Comparison of ENCODE assay signal across 13 mouse cellular contexts in the genomic region with DNA sequence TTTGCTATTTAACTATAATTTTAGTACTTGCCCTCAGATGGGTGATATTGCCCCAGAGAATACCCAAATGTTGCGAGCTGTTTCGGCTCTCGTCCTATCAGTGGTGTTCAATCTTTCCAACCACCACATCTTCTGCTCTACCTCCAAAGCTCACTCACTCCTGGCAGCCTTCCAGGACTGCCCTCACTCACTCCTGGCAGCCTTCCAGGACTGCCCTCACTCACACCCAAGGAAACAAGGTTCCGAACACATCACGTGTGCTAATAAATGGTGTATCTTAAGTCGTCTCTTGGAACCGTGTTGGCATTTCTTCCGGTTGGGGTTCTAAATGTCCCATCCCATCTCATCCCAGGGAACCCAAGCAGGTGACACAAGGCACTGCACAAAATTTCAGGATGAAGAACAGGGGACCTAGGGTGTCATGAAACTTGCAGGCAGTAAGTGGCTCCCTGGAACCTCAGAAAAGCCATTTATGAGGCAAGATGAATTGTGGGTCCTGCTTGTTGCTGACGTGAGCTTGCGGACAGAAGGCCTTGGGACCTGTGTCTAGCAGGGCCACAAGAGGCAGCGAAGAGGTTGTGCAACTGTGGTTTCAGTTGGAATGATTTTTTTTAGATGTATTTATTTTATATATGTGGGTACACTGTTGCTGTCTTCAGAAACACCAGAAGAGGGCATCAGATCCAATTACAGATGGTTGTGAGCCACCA. TPM values are rescaled to one million over a fixed set of nuclear protein-coding genes. Genes with fewer than 3 reads are reported as not detected.
A peak's percentile ranks its signal among the peaks of the same experiment; 100 is the strongest.
DNase-seq lines count a peak whose midpoint lies in the region; ATAC-seq lines count a peak whose summit lies in the region.
"Had no signal": no experiment of that assay in that cellular context is flagged by ENCODE, and none has a peak within 500 bp of the region (broad histone marks: within the 10 kb centered on the region; RNA-seq: fewer than 3 reads in every experiment).

No protein-coding gene starts in this region.

- no peak overlapping the region for H3K4me3 ChIP-seq in kidney, embryonic 16.5 days (ENCODE audit: low read length)
- no peak overlapping the region for H3K4me3 ChIP-seq in midbrain, embryonic 10.5 days
- H3K4me3 ChIP-seq in forebrain, embryonic 14.5 days (ENCODE audit: low read depth, low read length) = no peak overlapping the region
- H3K4me3 ChIP-seq: hindbrain, embryonic 13.5 days had no signal

- DNase-seq in kidney, adult 11 months = peak; percentile 51
- DNase-seq in right cerebral cortex, postnatal 14 days = peak; percentile 17
- DNase-seq in right cerebral cortex, adult 2 months (ENCODE audit: low spot score in 2 of 2) = no peak
- DNase-seq in adrenal gland, postnatal 36 days = peak; percentile 64 to 74
- DNase-seq in midbrain, embryonic 10.5 days (ENCODE audit: low spot score) = no peak
- no peak for DNase-seq in forebrain, embryonic 14.5 days (ENCODE audit: low spot score)
- DNase-seq: cerebellum, adult 11 months; layer of hippocampus, adult 9-11 months had no signal

- H3K36me3 ChIP-seq in kidney, embryonic 16.5 days (ENCODE audit: insufficient read depth, low read length) = no peaks in the 10 kb centered on the region
- H3K36me3 ChIP-seq in midbrain, embryonic 10.5 days = no peaks in the 10 kb centered on the region
- no peaks in the 10 kb centered on the region for H3K36me3 ChIP-seq in forebrain, embryonic 14.5 days (ENCODE audit: control insufficient read depth, insufficient read depth, low read length)
- H3K36me3 ChIP-seq: hindbrain, embryonic 13.5 days had no signal

- 71% methylated on average over 11 of the region's 11 CpGs for WGBS in kidney, embryonic 16.5 days
- 91% methylated on average over 11 of the region's 11 CpGs for WGBS in midbrain, embryonic 10.5 days
- 74% methylated on average over 11 of the region's 11 CpGs for WGBS in forebrain, embryonic 14.5 days

- no peak overlapping the region for H3K27ac ChIP-seq in kidney, embryonic 16.5 days (ENCODE audit: low read length)
- H3K27ac ChIP-seq in midbrain, embryonic 10.5 days (replicated peaks) = no peak overlapping the region
- no peak overlapping the region for H3K27ac ChIP-seq in forebrain, embryonic 14.5 days (ENCODE audit: low read depth, low read length)
- H3K27ac ChIP-seq: hindbrain, embryonic 13.5 days had no signal

- H3K27me3 ChIP-seq in kidney, embryonic 16.5 days (ENCODE audit: insufficient read depth, low read length) = no peaks in the 10 kb centered on the region
- H3K27me3 ChIP-seq in midbrain, embryonic 10.5 days (ENCODE audit: low read depth, poor library complexity, severe bottlenecking) = no peaks in the 10 kb centered on the region
- H3K27me3 ChIP-seq in forebrain, embryonic 14.5 days (replicated peaks; ENCODE audit: control insufficient read depth, insufficient read depth, low read length) = no peaks in the 10 kb centered on the region
- H3K27me3 ChIP-seq: hindbrain, embryonic 13.5 days had no signal

- no peak overlapping the region for H3K9ac ChIP-seq in kidney, embryonic 16.5 days (replicated peaks; ENCODE audit: low read length)
- H3K9ac ChIP-seq in forebrain, embryonic 14.5 days (ENCODE audit: low read length) = no peak overlapping the region
- H3K9ac ChIP-seq: hindbrain, embryonic 13.5 days had no signal

- no peak for ATAC-seq in kidney, embryonic 16.5 days (ENCODE audit: low FRiP score, low TSS enrichment)
- ATAC-seq in megakaryocyte progenitor cell, adult 5-6 weeks (replicated peaks; ENCODE audit: poor library complexity) = peak; percentile 79
- no peak for ATAC-seq in forebrain, embryonic 14.5 days

- H3K9me3 ChIP-seq in kidney, embryonic 16.5 days (ENCODE audit: low read length) = no peaks in the 10 kb centered on the region
- no peaks in the 10 kb centered on the region for H3K9me3 ChIP-seq in midbrain, embryonic 10.5 days (replicated peaks)
- H3K9me3 ChIP-seq in forebrain, embryonic 14.5 days (replicated peaks; ENCODE audit: control insufficient read depth, low read length) = no peaks in the 10 kb centered on the region
- H3K9me3 ChIP-seq: hindbrain, embryonic 13.5 days had no signal

- H3K4me1 ChIP-seq in kidney, embryonic 16.5 days (ENCODE audit: insufficient read depth, low read length) = no peaks in the 10 kb centered on the region
- H3K4me1 ChIP-seq in midbrain, embryonic 10.5 days = no peaks in the 10 kb centered on the region
- no peaks in the 10 kb centered on the region for H3K4me1 ChIP-seq in forebrain, embryonic 14.5 days (ENCODE audit: control insufficient read depth, insufficient read depth, low read length)
- H3K4me1 ChIP-seq: hindbrain, embryonic 13.5 days had no signal

- no peak overlapping the region for H3K4me2 ChIP-seq in kidney, embryonic 16.5 days (replicated peaks; ENCODE audit: low read depth, low read length)
- no peak overlapping the region for H3K4me2 ChIP-seq in forebrain, embryonic 14.5 days (ENCODE audit: low read length)
- H3K4me2 ChIP-seq: heart, embryonic 11.5 days; hindbrain, embryonic 13.5 days had no signal

RNA-seq across cellular contexts. Expression of a gene that starts 19.6 kb away (rescaled TPM):
- 0.18 and 0.21 TPM in 2 replicates for polyA plus RNA-seq in kidney, embryonic 16.5 days (2015; fragmentation: Nextera tagmentation; extraction: Ambion mirVana)
- total RNA-seq in adrenal gland, postnatal 36 days (2021) = under 1 TPM; 0.53 to 0.79 TPM
- 276 and 297 TPM in 2 replicates for total RNA-seq in megakaryocyte progenitor cell, adult 5-6 weeks (2015)
- total RNA-seq in megakaryocyte progenitor cell, adult 5-6 weeks (2017) = 305 and 319 TPM in 2 replicates
- polyA plus RNA-seq in midbrain, embryonic 10.5 days (2016; fragmentation: Nextera tagmentation; extraction: Ambion mirVana) = 0.07 and 0.12 TPM in 2 replicates
- polyA plus RNA-seq in forebrain, embryonic 14.5 days (2014; fragmentation: Nextera tagmentation; extraction: Ambion mirVana) = 0.06 TPM in 1 of 2 replicates, not detected in the other
- polyA plus RNA-seq: midbrain, embryonic 16.5 days had no signal

RNA-seq across cellular contexts. Expression of a gene that starts 32.2 kb away (rescaled TPM):
- polyA plus RNA-seq in kidney, embryonic 16.5 days (2015; fragmentation: Nextera tagmentation; extraction: Ambion mirVana) = 69.6 and 80.9 TPM in 2 replicates
- 10 to 100 TPM; 10.2 to 40.8 TPM for total RNA-seq in adrenal gland, postnatal 36 days (2021)
- total RNA-seq in megakaryocyte progenitor cell, adult 5-6 weeks (2015) = 0.10 TPM in 1 of 2 replicates, not detected in the other
- 0.04 and 0.54 TPM in 2 replicates for total RNA-seq in megakaryocyte progenitor cell, adult 5-6 weeks (2017)
- 1.3 and 2.3 TPM in 2 replicates for polyA plus RNA-seq in midbrain, embryonic 10.5 days (2016; fragmentation: Nextera tagmentation; extraction: Ambion mirVana)
- polyA plus RNA-seq in forebrain, embryonic 14.5 days (2014; fragmentation: Nextera tagmentation; extraction: Ambion mirVana) = 3.7 and 5.3 TPM in 2 replicates

Comparison
In these comparisons a context has a peak if more than half of its experiments do, and no peak if none do; other contexts are left out.
1. DNase-seq: peak in kidney, adult 11 months (single experiment), right cerebral cortex, postnatal 14 days (single experiment) and adrenal gland, postnatal 36 days (2 of 2); none in right cerebral cortex, adult 2 months (0 of 2), midbrain, embryonic 10.5 days (single experiment) and forebrain, embryonic 14.5 days (single experiment).
2. RNA of a gene that starts 32.2 kb away (polyA plus RNA-seq): 69.6 to 80.9 TPM in kidney, embryonic 16.5 days; 3.7 to 5.3 TPM in forebrain, embryonic 14.5 days and 1.3 to 2.3 TPM in midbrain, embryonic 10.5 days; every median in the first group is over 10 times any median in the second.